Mouse (Mus musculus) granulocyte monocyte progenitor cell, adult 5-6 weeks (primary cell): ENCODE data around the gene Tcp1. TPM values are rescaled to one million over a fixed set of nuclear protein-coding genes. Genes with fewer than 3 reads are reported as not detected.

Experiments
- ATAC-seq: replicated peaks from 2 replicates; pipeline ENCODE4 v1.8.0; 2016; ENCODE audit warnings: mild to moderate bottlenecking, moderate TSS enrichment, inconsistent platforms; ENCODE audit not compliant: poor library complexity, severe bottlenecking
- total RNA-seq, 2 experiments: library from RNA; stranded (forward) in 1 of 2; stranded (reverse) in 1 of 2; fragments of 200-712, 200-1000 nt in 1 of 2; fragments of >200 nt in 1 of 2; fragmentation: Nextera tagmentation in 1 of 2; gene quantifications; 2 replicates each; pipeline ENCODE4 v1.2.3; 2014 to 2017

Gene Tcp1
- total RNA-seq, 2 experiments from 2014 or later: 436 to 932 TPM

- peak; percentile 21; the same call in 1 of the 2 replicates for ATAC-seq
Observed at GRCm38 (mm10) chr17:12959377-12959776, 43.9 kb downstream of the Tcp1 start.

- peak; percentile 92 for ATAC-seq
Observed at GRCm38 (mm10) chr17:12960331-12960873, 44.9 kb downstream of the Tcp1 start, which contains the start of gene Acat2. Gene Acat2 (minus strand): TSS chr17:12960747.

- no peak for ATAC-seq
Observed at GRCm38 (mm10) chr17:12963476-12963875, 48.0 kb downstream of the Tcp1 start.

- ATAC-seq: no peak
Observed at GRCm38 (mm10) chr17:12967173-12967572, 51.7 kb downstream of the Tcp1 start.

GRCm38 (mm10) chr17:12973851-12974250 lies 58.4 kb downstream of the Tcp1 start:
- no peak for ATAC-seq

Other genes with a start within 250 kb of the Tcp1 start
- not detected in 2 replicates for gene Slc22a1, start 239.9 kb upstream of the Tcp1 start, total RNA-seq (2014; fragmentation: Nextera tagmentation)
- not detected in 2 replicates for gene Slc22a1, start 239.9 kb upstream of the Tcp1 start, total RNA-seq (2017)
- gene Igf2r, start 146.0 kb upstream of the Tcp1 start, total RNA-seq (2014; fragmentation: Nextera tagmentation): 0.04 and 0.73 TPM in 2 replicates
- gene Igf2r, start 146.0 kb upstream of the Tcp1 start, total RNA-seq (2017): 0.78 and 1.5 TPM in 2 replicates
- gene Mas1, start 47.6 kb upstream of the Tcp1 start, total RNA-seq (2014; fragmentation: Nextera tagmentation): not detected in 2 replicates
- not detected in 2 replicates for gene Mas1, start 47.6 kb upstream of the Tcp1 start, total RNA-seq (2017)
- not detected in 2 replicates for gene Mrgprh, start 39.7 kb upstream of the Tcp1 start, total RNA-seq (2014; fragmentation: Nextera tagmentation)
- gene Mrgprh, start 39.7 kb upstream of the Tcp1 start, total RNA-seq (2017): not detected in 2 replicates
- gene Pnldc1, start 5.5 kb upstream of the Tcp1 start, total RNA-seq (2014; fragmentation: Nextera tagmentation): 1.7 and 3.5 TPM in 2 replicates
- gene Pnldc1, start 5.5 kb upstream of the Tcp1 start, total RNA-seq (2017): 1.6 TPM in 1 of 2 replicates, not detected in the other
- 138 and 143 TPM in 2 replicates for gene Mrpl18, start 644 bp downstream of the Tcp1 start, total RNA-seq (2014; fragmentation: Nextera tagmentation)
- gene Mrpl18, start 644 bp downstream of the Tcp1 start, total RNA-seq (2017): 190 and 222 TPM in 2 replicates
- not detected in 2 replicates for gene Acat3, start 24.9 kb downstream of the Tcp1 start, total RNA-seq (2014; fragmentation: Nextera tagmentation)
- 1.1 and 1.2 TPM in 2 replicates for gene Acat3, start 24.9 kb downstream of the Tcp1 start, total RNA-seq (2017)
- 21.4 and 22.9 TPM in 2 replicates for gene Acat2, start 45.0 kb downstream of the Tcp1 start, total RNA-seq (2014; fragmentation: Nextera tagmentation)
- 20.6 and 21.4 TPM in 2 replicates for gene Acat2, start 45.0 kb downstream of the Tcp1 start, total RNA-seq (2017)
- 82.6 and 83.4 TPM in 2 replicates for gene Wtap, start 78.5 kb downstream of the Tcp1 start, total RNA-seq (2014; fragmentation: Nextera tagmentation)
- 208 and 223 TPM in 2 replicates for gene Wtap, start 78.5 kb downstream of the Tcp1 start, total RNA-seq (2017)
- 53.7 and 64.0 TPM in 2 replicates for gene Sod2, start 91.1 kb downstream of the Tcp1 start, total RNA-seq (2014; fragmentation: Nextera tagmentation)
- gene Sod2, start 91.1 kb downstream of the Tcp1 start, total RNA-seq (2017): 79.6 and 99.7 TPM in 2 replicates
- not detected in 2 replicates for gene Gpr31b, start 136.6 kb downstream of the Tcp1 start, total RNA-seq (2014; fragmentation: Nextera tagmentation)
- 0.21 and 1.6 TPM in 2 replicates for gene Gpr31b, start 136.6 kb downstream of the Tcp1 start, total RNA-seq (2017)
- not detected in 2 replicates for gene Tcp10b, start 145.4 kb downstream of the Tcp1 start, total RNA-seq (2014; fragmentation: Nextera tagmentation)
- not detected in 2 replicates for gene Tcp10b, start 145.4 kb downstream of the Tcp1 start, total RNA-seq (2017)
- not detected in 2 replicates for gene Unc93a, start 216.1 kb downstream of the Tcp1 start, total RNA-seq (2014; fragmentation: Nextera tagmentation)
- gene Unc93a, start 216.1 kb downstream of the Tcp1 start, total RNA-seq (2017): not detected in 2 replicates